Mouse (Mus musculus) layer of hippocampus, postnatal 10 days (tissue): ENCODE measurements around the gene Sbno2. TPM values are rescaled to one million over a fixed set of nuclear protein-coding genes. Genes with fewer than 3 reads are reported as not detected.

Source experiments
- DNase-seq, 2 experiments: peaks; one replicate each; pipeline ENCODE4 v3.0.0; 2021; ENCODE audit warnings: low spot score in 2 of 2
- total RNA-seq, 2 experiments: library from RNA; stranded (reverse); gene quantifications; 2 replicates each; pipeline ENCODE4 v1.2.3; 2021

Sbno2 gene
- total RNA-seq, 2 experiments from 2014 or later, result 19.7 to 23.9 TPM

DNA sequence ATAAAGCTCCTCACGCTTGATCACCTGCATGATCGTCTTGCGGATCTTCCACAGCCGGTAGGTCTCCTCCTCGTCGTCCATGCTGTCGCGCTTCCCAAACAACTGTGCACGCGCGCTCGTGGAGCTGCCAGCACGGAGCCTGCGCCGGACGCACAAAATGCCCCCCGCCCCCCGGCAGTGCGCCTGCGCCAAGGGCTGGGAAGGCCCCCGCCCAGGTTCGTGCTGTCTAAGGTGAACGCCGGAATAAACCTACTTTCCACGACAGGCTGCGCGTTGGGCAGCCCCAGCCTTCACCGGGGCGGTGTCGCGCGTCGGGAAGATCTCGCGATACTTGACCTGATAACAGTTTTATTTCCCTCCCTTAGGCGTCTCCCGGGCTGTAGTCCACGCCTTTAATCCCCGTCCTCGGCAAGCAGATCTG is 65.8 kb downstream of the Sbno2 start, which contains the start of gene Polr2e:
TSS of gene Polr2e (minus strand) at position 237 of the 421 bp plus-strand sequence.
- peak; percentile 95 to 97 for DNase-seq

DNA sequence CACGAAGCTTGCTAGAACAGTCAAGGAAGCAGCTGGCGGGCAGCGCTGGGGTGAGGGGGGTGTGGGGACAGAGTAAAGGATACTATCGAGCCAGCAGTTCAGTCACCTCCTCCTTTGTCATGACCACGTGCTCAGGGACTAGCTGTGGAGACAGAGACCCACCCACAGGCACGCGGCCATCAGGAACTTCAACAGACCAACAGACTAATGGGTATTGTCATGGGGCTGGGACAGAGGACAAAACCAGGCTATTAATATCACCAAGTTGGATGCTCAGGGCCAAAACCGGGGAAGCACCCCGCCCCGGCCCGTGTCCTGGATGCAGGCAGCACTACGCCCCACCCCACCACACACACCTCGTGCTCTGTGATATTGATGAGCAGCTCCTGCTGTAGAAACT is 68.5 kb downstream of the Sbno2 start:
- DNase-seq, result no peak

DNA sequence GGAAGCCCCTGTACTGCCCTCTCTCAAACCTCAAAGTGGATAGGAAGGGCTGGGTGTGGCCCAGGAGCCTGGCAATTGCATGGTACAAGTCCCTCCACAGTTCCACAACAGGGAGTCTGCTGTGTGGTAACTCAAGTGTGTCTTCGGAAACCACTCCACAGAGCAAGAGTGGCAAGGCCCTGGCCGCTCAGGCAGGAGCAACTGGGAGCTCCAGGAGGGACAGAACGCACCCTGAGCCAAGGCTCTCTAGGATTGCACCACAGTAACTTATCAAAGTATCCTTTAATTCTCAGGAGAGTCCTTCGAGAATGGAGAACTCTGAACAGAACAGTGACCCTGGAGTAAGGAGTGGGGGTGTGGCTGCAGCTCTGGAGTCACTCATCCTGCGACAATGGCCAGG is 69.7 kb downstream of the Sbno2 start:
- no peak for DNase-seq

GRCm38 (mm10) chr10:80035148-80035547 is 70.2 kb downstream of the Sbno2 start:
- no peak for DNase-seq

DNA sequence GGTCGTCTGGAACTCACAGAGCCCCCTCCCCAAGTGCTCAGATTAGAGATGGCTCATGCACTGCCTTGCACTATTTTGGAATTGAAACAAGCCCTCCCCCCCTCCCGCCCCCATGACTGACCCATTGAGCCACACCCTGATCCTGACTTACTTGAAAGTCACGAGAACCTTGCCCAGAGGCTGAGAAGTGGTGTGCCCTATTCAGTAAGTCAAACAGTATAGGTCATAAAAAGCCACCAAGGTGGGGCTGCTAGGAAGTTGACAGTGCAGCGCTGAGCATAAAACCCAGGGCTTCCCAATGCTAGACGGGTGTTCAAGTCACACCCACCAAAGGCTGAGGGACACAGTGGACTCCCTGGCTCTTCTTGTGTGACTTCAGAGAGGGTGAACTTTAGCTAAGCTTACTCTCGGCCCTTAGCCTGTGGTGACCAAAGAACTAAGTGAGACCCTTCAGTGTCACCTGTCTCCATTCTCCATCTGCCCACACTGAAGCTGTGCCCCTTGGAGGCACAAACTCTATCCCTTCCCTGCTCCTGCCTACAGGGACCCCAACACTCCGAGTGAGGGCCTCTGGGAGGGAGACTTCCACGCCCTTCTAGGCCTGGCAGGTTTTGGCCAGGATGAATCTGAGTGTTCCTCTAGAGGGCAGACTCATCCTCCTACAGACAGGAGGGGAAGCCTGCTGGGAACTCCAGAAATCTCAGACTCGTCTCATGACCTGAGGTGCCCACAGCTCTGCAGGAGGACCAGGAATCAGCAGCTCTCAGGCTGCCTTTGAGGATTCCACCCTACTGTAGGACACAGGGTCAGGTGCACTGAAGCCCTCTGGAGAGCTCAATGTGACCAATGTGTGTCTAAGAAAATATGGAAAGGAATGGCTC is 71.6 kb downstream of the Sbno2 start:
- DNase-seq, result no peak

- DNase-seq, result peak in 1 of 2 experiments; percentile 47
Measured at GRCm38 (mm10) chr10:80032799-80033480, 72.4 kb downstream of the Sbno2 start.

GRCm38 (mm10) chr10:80030736-80031135 is 74.6 kb downstream of the Sbno2 start:
- no peak for DNase-seq

DNA sequence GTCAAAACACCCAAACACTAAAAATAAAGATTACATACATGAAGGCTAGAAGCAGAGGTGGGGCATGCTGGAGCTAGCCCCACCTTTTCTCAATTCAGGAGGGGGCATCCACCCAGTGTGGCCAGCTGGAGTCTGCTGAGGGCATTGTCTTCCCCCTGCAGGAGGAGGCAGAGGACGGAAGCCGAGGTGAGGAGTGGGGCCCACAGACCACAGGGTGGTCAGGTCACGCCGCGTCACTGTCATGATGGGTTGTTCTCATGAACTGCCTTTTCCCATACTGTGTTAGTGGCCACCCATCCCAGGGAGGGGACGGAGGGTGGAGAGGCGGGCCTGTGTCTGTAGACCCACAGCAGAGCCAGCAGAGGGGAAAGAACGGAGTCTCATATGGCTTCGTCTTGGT is 75.2 kb downstream of the Sbno2 start:
- no peak for DNase-seq

DNA sequence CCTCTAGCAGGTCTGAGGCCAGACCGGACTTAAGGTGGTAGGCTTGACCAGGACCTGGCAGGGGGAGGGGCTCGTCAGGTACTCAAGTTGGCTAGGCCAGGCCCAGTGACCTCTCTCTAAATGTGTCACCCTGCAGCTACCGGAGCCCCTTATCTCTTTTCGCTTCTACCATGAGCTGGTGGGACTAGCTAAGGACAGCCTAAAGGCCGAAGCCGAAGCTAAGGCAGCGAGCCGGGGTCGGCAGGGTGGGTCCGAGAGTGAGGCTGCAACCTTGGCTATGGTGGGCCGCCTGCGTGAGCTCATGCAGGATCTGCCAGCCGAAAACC is 76.9 kb downstream of the Sbno2 start:
- DNase-seq, result no peak

GRCm38 (mm10) chr10:80027681-80028520 is 77.5 kb downstream of the Sbno2 start:
- DNase-seq, result no peak

DNA sequence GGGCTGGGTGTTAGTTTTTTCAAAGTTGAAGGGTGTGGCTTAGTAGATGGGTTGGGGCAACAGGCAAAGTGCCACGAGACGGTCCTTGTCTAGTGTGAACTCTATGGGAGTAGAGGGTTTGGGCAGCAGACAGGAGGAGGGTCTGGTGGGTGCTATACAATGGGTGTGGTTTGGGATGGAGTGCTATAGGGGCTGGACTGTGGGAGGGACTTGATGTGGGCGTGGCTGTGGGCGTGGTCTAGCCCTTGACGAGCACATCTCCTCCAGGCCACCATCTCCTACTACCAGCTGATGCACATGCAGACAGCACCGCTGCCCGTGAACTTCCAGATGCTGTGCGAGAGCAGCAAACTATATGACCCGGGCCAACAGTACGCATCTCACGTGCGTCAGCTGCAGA is 79.5 kb downstream of the Sbno2 start:
- DNase-seq, result no peak

DNA sequence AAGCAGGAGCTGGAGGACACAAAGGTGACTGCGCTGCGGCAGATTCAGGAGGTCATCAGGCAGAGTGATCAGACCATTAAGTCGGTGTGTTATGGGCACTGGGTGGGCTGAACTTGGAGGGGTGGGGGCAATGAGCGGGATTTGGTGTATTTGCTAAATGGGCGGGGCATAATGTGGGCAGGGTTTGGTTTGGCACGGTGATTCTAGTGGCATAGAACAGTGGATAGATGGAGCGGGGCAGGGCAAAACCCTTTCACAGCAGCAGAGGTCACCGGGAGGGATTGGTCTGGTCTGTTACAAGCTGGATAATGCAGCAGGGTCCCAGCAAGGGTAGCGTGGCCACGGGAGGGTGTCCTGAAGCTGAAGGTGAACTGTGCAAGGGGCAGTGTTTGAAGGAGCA is 79.9 kb downstream of the Sbno2 start:
- DNase-seq, result no peak

- no peak for DNase-seq
Measured at GRCm38 (mm10) chr10:80025044-80025347, 80.4 kb downstream of the Sbno2 start.

DNA sequence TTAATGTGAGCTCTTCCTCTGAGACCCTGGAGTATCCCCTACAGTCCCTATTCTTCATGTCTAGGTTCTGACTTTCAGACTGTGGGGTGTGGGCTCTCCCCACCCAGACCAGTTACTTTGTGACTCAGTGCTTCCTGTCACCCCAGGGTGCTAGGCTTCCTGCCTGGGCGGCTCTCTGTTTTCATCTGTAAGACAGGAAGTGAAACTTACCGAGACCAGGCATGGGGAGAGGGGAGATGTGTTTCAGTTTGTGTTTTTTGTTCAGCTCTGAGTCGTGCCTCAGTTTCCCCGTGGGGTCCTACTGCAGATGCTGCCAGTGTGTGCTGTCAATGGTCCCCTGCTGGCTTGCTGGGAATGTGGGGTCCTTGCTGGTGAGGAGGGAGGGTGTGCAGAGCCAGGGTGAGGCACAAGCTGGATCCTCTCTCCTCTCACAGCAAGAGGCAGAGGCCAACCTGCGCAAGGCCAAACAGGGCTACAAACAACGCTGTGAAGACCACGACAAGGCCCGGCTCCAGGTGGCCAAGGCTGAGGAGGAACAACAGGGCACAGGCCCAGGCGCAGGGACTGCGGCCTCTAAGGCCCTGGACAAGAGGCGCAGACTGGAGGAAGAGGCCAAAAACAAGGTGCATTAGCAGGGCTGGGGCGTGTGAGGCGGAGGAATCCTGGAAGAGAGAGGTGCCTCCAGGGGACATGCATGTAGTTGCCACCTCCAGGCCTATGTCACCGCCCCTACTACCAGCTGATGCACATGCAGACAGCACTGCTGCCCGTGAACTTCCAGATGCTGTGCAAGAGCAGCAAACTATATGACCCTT is 80.9 kb downstream of the Sbno2 start:
- DNase-seq, result no peak

DNA sequence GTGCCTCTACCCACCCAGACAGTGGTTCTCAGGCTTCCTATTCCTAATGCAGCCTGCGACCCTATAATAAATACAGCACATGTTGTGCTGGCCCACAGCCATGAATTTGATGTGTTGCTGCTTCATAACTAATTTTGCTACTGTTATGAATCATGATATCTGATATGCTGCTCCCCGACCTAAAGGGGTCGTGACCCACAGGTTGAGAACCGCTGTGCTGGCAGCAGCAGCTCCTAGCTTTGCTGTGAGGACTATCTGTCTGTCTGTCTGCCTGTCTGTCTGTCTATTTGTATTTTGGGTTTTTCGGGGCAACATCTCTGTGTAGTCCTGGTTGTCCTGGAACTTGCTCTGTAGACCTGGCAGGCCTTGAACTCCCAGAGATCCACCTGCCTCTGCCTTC is 81.6 kb downstream of the Sbno2 start:
- DNase-seq, result no peak

GRCm38 (mm10) chr10:80022806-80023205 is 82.6 kb downstream of the Sbno2 start:
- no peak for DNase-seq

DNA sequence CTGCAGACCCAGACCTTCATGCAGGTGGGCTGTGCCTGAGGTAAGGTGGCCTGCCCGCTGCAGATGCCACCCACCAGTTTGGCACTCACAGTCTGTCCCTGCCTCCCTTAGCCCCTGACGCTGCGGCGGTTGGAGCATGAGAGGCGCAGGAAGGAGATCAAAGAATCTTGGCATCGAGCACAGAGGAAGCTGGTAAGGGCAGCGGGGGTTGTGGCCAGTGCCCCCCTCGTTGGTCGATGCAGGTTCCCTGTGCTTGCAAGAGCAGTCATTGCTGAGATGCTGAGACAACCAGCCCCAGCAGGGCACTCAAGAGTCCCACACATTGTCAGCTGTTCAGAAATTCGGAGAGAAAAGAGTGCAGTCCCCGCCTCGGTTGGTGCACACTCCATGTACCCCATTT is 83.2 kb downstream of the Sbno2 start:
- DNase-seq, result no peak

GRCm38 (mm10) chr10:80021320-80021641 is 84.1 kb downstream of the Sbno2 start:
- no peak for DNase-seq

- DNase-seq, result no peak
Measured at GRCm38 (mm10) chr10:80020603-80021319, 84.6 kb downstream of the Sbno2 start.

DNA sequence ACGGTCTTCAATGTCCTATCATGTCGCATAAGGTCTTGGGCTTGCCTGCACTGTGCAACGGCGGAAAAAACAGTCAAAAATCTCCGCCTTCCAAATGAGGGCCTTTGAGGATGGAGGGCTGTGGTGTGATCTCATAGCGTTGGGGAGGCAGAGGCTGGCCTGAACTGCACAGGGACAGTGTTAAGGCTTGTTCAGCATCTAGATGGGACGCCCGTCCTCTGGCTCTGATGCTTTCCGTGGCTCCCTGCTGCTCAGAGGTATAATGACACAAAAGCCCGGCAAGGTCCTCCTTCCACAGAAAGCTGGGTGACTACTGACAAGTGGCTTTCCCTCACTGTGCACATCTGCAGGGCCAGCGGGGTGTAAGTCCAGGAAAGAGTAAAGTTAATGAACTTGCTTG is 85.2 kb downstream of the Sbno2 start:
- DNase-seq, result no peak
